In genomic region chr14:55160251-55161071, GRCm38 (mm10) we compare ENCODE assay signal across 12 mouse cellular contexts. TPM values are rescaled to one million over a fixed set of nuclear protein-coding genes. Genes with fewer than 3 reads are reported as not detected.
DNase-seq lines count a peak whose midpoint lies in the region; ATAC-seq and TF ChIP-seq lines count a peak whose summit lies in the region.
"Had no signal": no experiment of that assay in that cellular context is flagged by ENCODE, and none has a peak within 500 bp of the region (broad histone marks: within the 10 kb centered on the region; RNA-seq: fewer than 3 reads in every experiment).

No protein-coding gene starts in this region.

- no peak for TF ChIP-seq CTCF in forebrain, postnatal 0 days (IDR thresholded peaks at IDR 0.05; ENCODE audit: low read depth)

- no peaks in the 10 kb centered on the region for H3K27me3 ChIP-seq in forebrain, postnatal 0 days (ENCODE audit: insufficient read depth, low read length)
- no peaks in the 10 kb centered on the region for H3K27me3 ChIP-seq in forebrain, embryonic 16.5 days (replicated peaks; ENCODE audit: control insufficient read depth, insufficient read depth, low read length)
- no peaks in the 10 kb centered on the region for H3K27me3 ChIP-seq in limb, embryonic 13.5 days
- H3K27me3 ChIP-seq in limb, embryonic 10.5 days (ENCODE audit: low read depth, poor library complexity, severe bottlenecking): no peaks in the 10 kb centered on the region
- no peaks in the 10 kb centered on the region for H3K27me3 ChIP-seq in embryonic facial prominence, embryonic 10.5 days (replicated peaks; ENCODE audit: low read depth, poor library complexity, severe bottlenecking)
- H3K27me3 ChIP-seq: neural tube, embryonic 13.5 days had no signal

- H3K36me3 ChIP-seq in forebrain, postnatal 0 days (ENCODE audit: insufficient read depth): no peaks in the 10 kb centered on the region
- H3K36me3 ChIP-seq in forebrain, embryonic 16.5 days (ENCODE audit: control insufficient read depth, insufficient read depth): no peaks in the 10 kb centered on the region
- no peaks in the 10 kb centered on the region for H3K36me3 ChIP-seq in limb, embryonic 13.5 days
- no peaks in the 10 kb centered on the region for H3K36me3 ChIP-seq in limb, embryonic 10.5 days
- H3K36me3 ChIP-seq in embryonic facial prominence, embryonic 10.5 days (replicated peaks): no peaks in the 10 kb centered on the region
- H3K36me3 ChIP-seq: neural tube, embryonic 13.5 days had no signal

- no peak overlapping the region for H3K9ac ChIP-seq in forebrain, postnatal 0 days
- no peak overlapping the region for H3K9ac ChIP-seq in forebrain, embryonic 16.5 days (replicated peaks; ENCODE audit: low read depth, low read length)
- no peak overlapping the region for H3K9ac ChIP-seq in limb, embryonic 13.5 days
- H3K9ac ChIP-seq: lung, embryonic 14.5 days; neural tube, embryonic 13.5 days had no signal

- no peaks in the 10 kb centered on the region for H3K9me3 ChIP-seq in forebrain, postnatal 0 days (ENCODE audit: low read length)
- H3K9me3 ChIP-seq in forebrain, embryonic 16.5 days (ENCODE audit: control insufficient read depth, low read length): no peaks in the 10 kb centered on the region
- H3K9me3 ChIP-seq in limb, embryonic 13.5 days: no peaks in the 10 kb centered on the region
- H3K9me3 ChIP-seq in limb, embryonic 10.5 days (replicated peaks): no peaks in the 10 kb centered on the region
- H3K9me3 ChIP-seq in embryonic facial prominence, embryonic 10.5 days: no peaks in the 10 kb centered on the region
- H3K9me3 ChIP-seq: neural tube, embryonic 13.5 days had no signal

- H3K4me2 ChIP-seq in forebrain, postnatal 0 days (ENCODE audit: low read depth): no peak overlapping the region
- H3K4me2 ChIP-seq in forebrain, embryonic 16.5 days (ENCODE audit: low read length): no peak overlapping the region
- H3K4me2 ChIP-seq in limb, embryonic 13.5 days (replicated peaks): no peak overlapping the region

- no peak for DNase-seq in forebrain, postnatal 0 days
- no peak for DNase-seq in limb, embryonic 10.5 days (ENCODE audit: low spot score)
- DNase-seq in embryonic facial prominence, embryonic 10.5 days (ENCODE audit: low spot score): no peak
- DNase-seq in MN1 (ENCODE audit: low spot score): no peak
- no peak for DNase-seq in frontal cortex, postnatal 10 days (ENCODE audit: low spot score in 2 of 2)

- no peaks in the 10 kb centered on the region for H3K4me1 ChIP-seq in forebrain, postnatal 0 days (ENCODE audit: insufficient read depth)
- peaks cover 4% of the 10 kb centered on the region; the same call in 1 of the 2 replicates for H3K4me1 ChIP-seq in forebrain, embryonic 16.5 days (replicated peaks; ENCODE audit: control insufficient read depth, insufficient read depth, low read length)
- peaks cover 8% of the 10 kb centered on the region for H3K4me1 ChIP-seq in limb, embryonic 13.5 days
- H3K4me1 ChIP-seq in limb, embryonic 10.5 days: peaks cover 10% of the 10 kb centered on the region; the same call in 1 of the 2 replicates
- peaks cover 11% of the 10 kb centered on the region for H3K4me1 ChIP-seq in embryonic facial prominence, embryonic 10.5 days

- no peak overlapping the region for H3K4me3 ChIP-seq in forebrain, postnatal 0 days (ENCODE audit: low read depth, low read length)
- H3K4me3 ChIP-seq in forebrain, embryonic 16.5 days (replicated peaks; ENCODE audit: low read length): no peak overlapping the region
- H3K4me3 ChIP-seq in limb, embryonic 13.5 days: no peak overlapping the region
- no peak overlapping the region for H3K4me3 ChIP-seq in limb, embryonic 10.5 days
- H3K4me3 ChIP-seq in embryonic facial prominence, embryonic 10.5 days: 0 out of 2 replicates have a peak overlapping the region, but pooled peaks have one; percentile 27

- 74% methylated on average over 8 of the region's 10 CpGs for WGBS in forebrain, postnatal 0 days
- WGBS in forebrain, embryonic 16.5 days: 77% methylated on average over 7 of the region's 10 CpGs
- 72% methylated on average over 10 of the region's 10 CpGs for WGBS in limb, embryonic 13.5 days
- 72% methylated on average over 10 of the region's 10 CpGs for WGBS in limb, embryonic 10.5 days
- 77% methylated on average over 10 of the region's 10 CpGs for WGBS in embryonic facial prominence, embryonic 10.5 days

- ATAC-seq in forebrain, postnatal 0 days: peak; percentile 16; the same call in 1 of the 2 replicates
- ATAC-seq in forebrain, embryonic 16.5 days: no peak
- ATAC-seq in limb, embryonic 13.5 days (ENCODE audit: low FRiP score, low read depth): 0 out of 2 replicates have a peak, but pooled peaks have one; percentile 26
- peak; percentile 69 for ATAC-seq in megakaryocyte-erythroid progenitor cell, adult 5-6 weeks (replicated peaks; ENCODE audit: low FRiP score, low TSS enrichment, poor library complexity, severe bottlenecking)

- H3K27ac ChIP-seq in forebrain, postnatal 0 days (ENCODE audit: low read depth, low read length): no peak overlapping the region
- no peak overlapping the region for H3K27ac ChIP-seq in forebrain, embryonic 16.5 days (ENCODE audit: low read length)
- no peak overlapping the region for H3K27ac ChIP-seq in limb, embryonic 13.5 days
- no peak overlapping the region for H3K27ac ChIP-seq in limb, embryonic 10.5 days
- no peak overlapping the region for H3K27ac ChIP-seq in embryonic facial prominence, embryonic 10.5 days (replicated peaks)
- H3K27ac ChIP-seq: kidney, postnatal 0 days; neural tube, embryonic 13.5 days had no signal

RNA-seq across cellular contexts. Expression of gene Jph4, which starts 43.7 kb away (rescaled TPM):
- 156 and 160 TPM in 2 replicates for total RNA-seq in forebrain, postnatal 0 days (2014; rRNA removed)
- polyA plus RNA-seq in forebrain, postnatal 0 days (2015; fragmentation: Nextera tagmentation; extraction: Ambion mirVana): 47.4 and 55.3 TPM in 2 replicates
- polyA plus RNA-seq in forebrain, embryonic 16.5 days (2015; fragmentation: Nextera tagmentation; extraction: Ambion mirVana): 33.6 and 45.1 TPM in 2 replicates
- 1.9 and 2.2 TPM in 2 replicates for polyA plus RNA-seq in limb, embryonic 13.5 days (2015; fragmentation: Nextera tagmentation; extraction: Ambion mirVana)
- polyA plus RNA-seq in limb, embryonic 10.5 days (2016; fragmentation: Nextera tagmentation; extraction: Ambion mirVana): 0.03 and 0.08 TPM in 2 replicates
- polyA plus RNA-seq in embryonic facial prominence, embryonic 10.5 days (2016; fragmentation: Nextera tagmentation; extraction: Ambion mirVana): 0.45 and 0.81 TPM in 2 replicates
- total RNA-seq in megakaryocyte-erythroid progenitor cell, adult 5-6 weeks (2014; fragmentation: Nextera tagmentation): not detected in 2 replicates
- total RNA-seq in megakaryocyte-erythroid progenitor cell, adult 5-6 weeks (2017): 0.05 TPM in 1 of 2 replicates, not detected in the other
- total RNA-seq: megakaryocyte, adult 5-6 weeks had no signal

RNA-seq across cellular contexts. Expression of gene Ap1g2, which starts 54.1 kb away (rescaled TPM):
- 11.3 and 12.8 TPM in 2 replicates for total RNA-seq in forebrain, postnatal 0 days (2014; rRNA removed)
- polyA plus RNA-seq in forebrain, postnatal 0 days (2015; fragmentation: Nextera tagmentation; extraction: Ambion mirVana): 4.2 and 5.5 TPM in 2 replicates
- polyA plus RNA-seq in forebrain, embryonic 16.5 days (2015; fragmentation: Nextera tagmentation; extraction: Ambion mirVana): 13.3 and 16.5 TPM in 2 replicates
- polyA plus RNA-seq in limb, embryonic 13.5 days (2015; fragmentation: Nextera tagmentation; extraction: Ambion mirVana): 13.1 and 13.7 TPM in 2 replicates
- polyA plus RNA-seq in limb, embryonic 10.5 days (2016; fragmentation: Nextera tagmentation; extraction: Ambion mirVana): 10.6 and 12.5 TPM in 2 replicates
- polyA plus RNA-seq in embryonic facial prominence, embryonic 10.5 days (2016; fragmentation: Nextera tagmentation; extraction: Ambion mirVana): 14.5 and 15.8 TPM in 2 replicates
- 66.7 and 109 TPM in 2 replicates for total RNA-seq in megakaryocyte-erythroid progenitor cell, adult 5-6 weeks (2014; fragmentation: Nextera tagmentation)
- 13.3 and 27.0 TPM in 2 replicates for total RNA-seq in megakaryocyte-erythroid progenitor cell, adult 5-6 weeks (2017)

Comparison
In these comparisons a context has a peak if more than half of its experiments do, and no peak if none do; other contexts are left out.
1. RNA of gene Jph4, which starts 43.7 kb away (polyA plus RNA-seq): 47.4 to 55.3 TPM in forebrain, postnatal 0 days and 33.6 to 45.1 TPM in forebrain, embryonic 16.5 days; 1.9 to 2.2 TPM in limb, embryonic 13.5 days, 0.45 to 0.81 TPM in embryonic facial prominence, embryonic 10.5 days and 0.03 to 0.08 TPM in limb, embryonic 10.5 days; every median in the first group is over 10 times any median in the second.